Mouse (Mus musculus): ENCODE results near the gene Gm20388.

DNA sequence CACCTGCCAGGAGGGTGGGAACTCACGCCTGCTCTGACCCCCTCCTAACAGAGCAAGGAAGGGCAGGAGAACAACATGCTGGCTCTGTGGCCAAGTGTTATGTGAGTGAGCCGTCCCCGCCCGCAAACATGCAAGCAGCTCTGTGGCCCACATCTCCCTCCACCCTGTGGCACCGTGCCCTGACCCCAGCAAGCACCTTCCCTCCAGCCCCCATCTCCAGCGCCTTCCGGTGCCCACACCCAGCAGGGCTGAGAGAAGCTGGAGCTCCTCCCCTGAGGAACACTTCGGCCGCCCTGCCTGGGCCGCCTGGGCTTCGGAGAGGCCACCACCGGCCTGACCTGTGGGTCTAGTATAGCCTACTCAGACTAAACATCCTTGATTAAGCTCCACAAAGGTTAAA is 1535.5 kb downstream of the Gm20388 start:
- TF ChIP-seq CTCF (IDR thresholded peaks at IDR 0.05; ENCODE audit: low read depth), result no peak
- TF ChIP-seq EP300 (optimal IDR thresholded peaks at IDR 0.05), result no peak
